Mouse (Mus musculus) forebrain, embryonic 13.5 days (tissue): ENCODE results near the gene Ptcd3. TPM values are rescaled to one million over a fixed set of nuclear protein-coding genes. Genes with fewer than 3 reads are reported as not detected.
"Not testable (repeated sequence)": the region's sequence is repeated elsewhere in the genome, so short reads cannot be mapped to it uniquely, and the experiment has no call there.

Experiments used
- ATAC-seq: fragments of 200-750 bp; cut with Nextera tagmentation; 2 replicates; pipeline ENCODE4 v1.8.0; 2017
- H3K27ac ChIP-seq: fragments of 300-500 bp; sonication (generic); 2 replicates; pipeline ENCODE4 v1.5.1; 2015; ENCODE audit warnings: inconsistent platforms, mild to moderate bottlenecking, moderate library complexity
- H3K27me3 ChIP-seq: fragments of 300-500 bp; sonication (generic); 2 replicates; pipeline ENCODE4 v1.6.1; 2015; ENCODE audit warnings: mild to moderate bottlenecking, inconsistent platforms
- H3K36me3 ChIP-seq: fragments of 300-500 bp; sonication (generic); 2 replicates; pipeline ENCODE4 v1.6.1; 2015; ENCODE audit warnings: mild to moderate bottlenecking, inconsistent platforms; ENCODE audit not compliant: poor library complexity, severe bottlenecking
- H3K4me1 ChIP-seq: fragments of 300-500 bp; sonication (generic); 2 replicates; pipeline ENCODE4 v1.6.1; 2015; ENCODE audit warnings: inconsistent platforms
- H3K4me2 ChIP-seq: fragments of 300-500 bp; sonication (generic); 2 replicates; pipeline ENCODE4 v1.6.1; 2015; ENCODE audit warnings: inconsistent platforms, mild to moderate bottlenecking, moderate library complexity
- H3K4me3 ChIP-seq: fragments of 300-500 bp; sonication (generic); 2 replicates; pipeline ENCODE4 v1.5.1; 2015; ENCODE audit warnings: mild to moderate bottlenecking, inconsistent platforms
- H3K9ac ChIP-seq: fragments of 300-500 bp; sonication (generic); 2 replicates; pipeline ENCODE4 v1.6.1; 2015; ENCODE audit warnings: mild to moderate bottlenecking, inconsistent platforms
- H3K9me3 ChIP-seq: fragments of 300-500 bp; sonication (generic); replicated peaks from 2 replicates; pipeline ENCODE4 v1.6.1; 2016; ENCODE audit warnings: inconsistent platforms
- WGBS: fragments of 180-500 bp; shearing (Covaris S2); methylation state at CpG from one replicate; pipeline ENCODE4 v1.1.7; 2015; 5-methylcytosine and 5-hydroxymethylcytosine counted together
- polyA plus RNA-seq: library from polyadenylated mRNA; unstranded; fragments of >200 nt; fragmentation: Nextera tagmentation; extraction: Ambion mirVana; gene quantifications from 2 replicates; pipeline ENCODE4 v1.2.1, GENCODE M21; 2015

Ptcd3 gene
- polyA plus RNA-seq, 1 experiment from 2014 or later, result 98.1 TPM

- H3K4me3 ChIP-seq, result no peak overlapping the region
- H3K27me3 ChIP-seq, result no peaks in the 10 kb centered on the region
- H3K9me3 ChIP-seq, result no peaks in the 10 kb centered on the region
- no peak for ATAC-seq
- no peaks in the 10 kb centered on the region for H3K4me1 ChIP-seq
- no peak overlapping the region for H3K4me2 ChIP-seq
- peaks cover 82% of the 10 kb centered on the region for H3K36me3 ChIP-seq
- H3K9ac ChIP-seq, result no peak overlapping the region
- H3K27ac ChIP-seq, result no peak overlapping the region
These were observed 19.4 kb upstream of the Ptcd3 start for GRCm38 (mm10) chr6:71927911-71928310.

- H3K36me3 ChIP-seq, result peaks cover 81% of the 10 kb centered on the region
- not testable (repeated sequence) for H3K27ac ChIP-seq, H3K9me3 ChIP-seq, H3K9ac ChIP-seq, H3K4me2 ChIP-seq, H3K4me1 ChIP-seq, H3K4me3 ChIP-seq, H3K27me3 ChIP-seq, ATAC-seq
- WGBS, result 92% methylated on average over 5 of the region's 5 CpGs
These were observed 16.7 kb upstream of the Ptcd3 start for GRCm38 (mm10) chr6:71925233-71925632.

GRCm38 (mm10) chr6:71920752-71921151 is 12.2 kb upstream of the Ptcd3 start:
- Histone ChIP-seq H3K9ac (no peak overlapping the region), H3K27ac (no peak overlapping the region), H3K36me3 (peaks cover 86% of the 10 kb centered on the region), H3K9me3 (no peaks in the 10 kb centered on the region), H3K4me3 (no peak overlapping the region), H3K4me1 (no peaks in the 10 kb centered on the region), H3K27me3 (no peaks in the 10 kb centered on the region), H3K4me2 (no peak overlapping the region)
- 92% methylated on average over 7 of the region's 7 CpGs for WGBS
- no peak for ATAC-seq

GRCm38 (mm10) chr6:71911686-71912450 is 3.3 kb upstream of the Ptcd3 start:
- WGBS, result 90% methylated on average over 5 of the region's 5 CpGs
- no peak for ATAC-seq
- Histone ChIP-seq H3K4me2 (no peak overlapping the region), H3K9me3 (no peaks in the 10 kb centered on the region), H3K27me3 (no peaks in the 10 kb centered on the region), H3K36me3 (peaks cover 26% of the 10 kb centered on the region), H3K9ac (no peak overlapping the region), H3K27ac (no peak overlapping the region), H3K4me3 (no peak overlapping the region), H3K4me1 (peaks cover 14% of the 10 kb centered on the region)

GRCm38 (mm10) chr6:71909840-71910239 is 1.3 kb upstream of the Ptcd3 start:
- no peak for ATAC-seq
- Histone ChIP-seq H3K27me3 (no peaks in the 10 kb centered on the region), H3K27ac (no peak overlapping the region), H3K9me3 (no peaks in the 10 kb centered on the region), H3K4me1 (peaks cover 16% of the 10 kb centered on the region), H3K9ac (peak overlapping the region; percentile 72; the same call in 1 of the 2 replicates), H3K4me2 (peak overlapping the region; percentile 84), H3K4me3 (peak overlapping the region; percentile 87), H3K36me3 (peaks cover 21% of the 10 kb centered on the region)
- WGBS, result 78% methylated on average over 6 of the region's 6 CpGs

GRCm38 (mm10) chr6:71909384-71909783 is 834 bp upstream of the Ptcd3 start:
- ATAC-seq, result peak; percentile 48
- H3K4me2 ChIP-seq, result peak overlapping the region; percentile 84
- H3K9ac ChIP-seq, result peak overlapping the region; percentile 72
- peak overlapping the region; percentile 87 for H3K4me3 ChIP-seq
- 22% methylated on average over 10 of the region's 10 CpGs for WGBS
- H3K36me3 ChIP-seq, result peaks cover 23% of the 10 kb centered on the region
- no peak overlapping the region for H3K27ac ChIP-seq
- peaks cover 16% of the 10 kb centered on the region for H3K4me1 ChIP-seq
- H3K27me3 ChIP-seq, result no peaks in the 10 kb centered on the region
- no peaks in the 10 kb centered on the region for H3K9me3 ChIP-seq

GRCm38 (mm10) chr6:71907702-71908235 is 781 bp downstream of the Ptcd3 start:
- peak overlapping the region; percentile 72 for H3K9ac ChIP-seq
- peaks cover 16% of the 10 kb centered on the region for H3K4me1 ChIP-seq
- H3K4me2 ChIP-seq, result peak overlapping the region; percentile 84
- peak overlapping the region; percentile 87 for H3K4me3 ChIP-seq
- peaks cover 30% of the 10 kb centered on the region for H3K36me3 ChIP-seq
- no peak for ATAC-seq
- H3K9me3 ChIP-seq, result no peaks in the 10 kb centered on the region
- H3K27ac ChIP-seq, result no peak overlapping the region
- H3K27me3 ChIP-seq, result no peaks in the 10 kb centered on the region
- 11% methylated on average over 4 of the region's 4 CpGs for whole genome bisulfite sequencing

- H3K9me3 ChIP-seq, result no peaks in the 10 kb centered on the region
- WGBS, result 93% methylated on average over 4 of the region's 4 CpGs
- peaks cover 95% of the 10 kb centered on the region for H3K36me3 ChIP-seq
- H3K4me2 ChIP-seq, result no peak overlapping the region
- no peaks in the 10 kb centered on the region for H3K4me1 ChIP-seq
- no peak for ATAC-seq
- H3K27me3 ChIP-seq, result no peaks in the 10 kb centered on the region
- H3K9ac ChIP-seq, result no peak overlapping the region
- no peak overlapping the region for H3K4me3 ChIP-seq
- no peak overlapping the region for H3K27ac ChIP-seq
These were observed 15.3 kb downstream of the Ptcd3 start for GRCm38 (mm10) chr6:71893263-71893662.

GRCm38 (mm10) chr6:71877965-71878760 is 30.4 kb downstream of the Ptcd3 start:
- no peaks in the 10 kb centered on the region for H3K27me3 ChIP-seq
- WGBS, result 96% methylated on average over 3 of the region's 3 CpGs
- H3K9me3 ChIP-seq, result no peaks in the 10 kb centered on the region
- H3K27ac ChIP-seq, result no peak overlapping the region
- H3K9ac ChIP-seq, result no peak overlapping the region
- H3K4me2 ChIP-seq, result no peak overlapping the region
- ATAC-seq, result no peak
- H3K4me3 ChIP-seq, result no peak overlapping the region
- peaks cover 90% of the 10 kb centered on the region for H3K36me3 ChIP-seq
- no peaks in the 10 kb centered on the region for H3K4me1 ChIP-seq

GRCm38 (mm10) chr6:71871396-71871795 is 37.2 kb downstream of the Ptcd3 start:
- Histone ChIP-seq H3K4me3 (no peak overlapping the region), H3K9ac (no peak overlapping the region), H3K27me3 (no peaks in the 10 kb centered on the region), H3K9me3 (no peaks in the 10 kb centered on the region), H3K4me1 (no peaks in the 10 kb centered on the region), H3K27ac (no peak overlapping the region), H3K36me3 (peaks cover 84% of the 10 kb centered on the region), H3K4me2 (no peak overlapping the region)
- 96% methylated on average over 9 of the region's 9 CpGs for WGBS
- ATAC-seq, result no peak

GRCm38 (mm10) chr6:71868809-71869208 is 39.7 kb downstream of the Ptcd3 start:
- Histone ChIP-seq H3K4me2 (no peak overlapping the region), H3K27me3 (no peaks in the 10 kb centered on the region), H3K4me3 (no peak overlapping the region), H3K9me3 (no peaks in the 10 kb centered on the region), H3K9ac (no peak overlapping the region), H3K36me3 (peaks cover 84% of the 10 kb centered on the region), H3K27ac (no peak overlapping the region), H3K4me1 (no peaks in the 10 kb centered on the region)
- 91% methylated on average over 1 of the region's 1 CpGs for WGBS
- ATAC-seq, result no peak

GRCm38 (mm10) chr6:71867751-71868150 is 40.8 kb downstream of the Ptcd3 start:
- ATAC-seq, result no peak
- H3K4me3 ChIP-seq, result no peak overlapping the region

More at GRCm38 (mm10) chr6:71867751-71868150, 40.8 kb downstream of the Ptcd3 start:
- H3K27ac ChIP-seq, result no peak overlapping the region
- peaks cover 86% of the 10 kb centered on the region for H3K36me3 ChIP-seq
- no peaks in the 10 kb centered on the region for H3K27me3 ChIP-seq
- no peak overlapping the region for H3K9ac ChIP-seq
- no peaks in the 10 kb centered on the region for H3K9me3 ChIP-seq
- H3K4me1 ChIP-seq, result no peaks in the 10 kb centered on the region
- 94% methylated on average over 2 of the region's 2 CpGs for WGBS
- H3K4me2 ChIP-seq, result no peak overlapping the region
